ENCODE assay signal across 8 mouse cellular contexts in the genomic region with DNA sequence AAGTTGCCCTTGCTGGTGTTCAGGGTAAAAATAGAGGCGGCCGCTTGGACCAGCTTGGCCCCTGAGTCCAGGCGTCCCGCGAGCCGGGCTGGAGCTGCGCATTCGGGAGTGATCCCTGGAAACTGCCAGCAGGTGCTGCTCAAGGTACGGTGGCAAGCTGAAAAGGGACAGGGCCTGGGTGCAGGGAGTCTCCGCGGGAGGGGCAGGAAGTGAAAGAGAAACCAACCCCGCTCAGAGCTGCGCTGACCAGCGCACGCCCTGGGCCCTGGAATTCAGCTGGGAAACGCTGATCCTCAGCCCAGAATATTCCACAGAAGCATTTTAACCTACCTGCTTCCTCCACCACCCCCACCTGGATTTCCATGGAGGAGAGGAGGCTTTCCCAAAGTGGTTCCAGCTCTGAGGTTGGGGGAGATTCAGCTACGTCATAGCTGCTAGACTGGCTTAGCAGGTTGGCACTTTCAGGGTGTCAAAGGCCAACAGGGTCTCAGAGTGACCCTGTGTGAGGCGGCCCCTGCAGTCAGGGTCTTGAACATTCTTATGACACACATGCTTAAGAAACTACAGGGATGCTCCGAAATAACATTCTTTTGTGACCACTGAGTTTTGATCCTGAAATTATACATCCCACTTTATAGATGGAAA. TPM values are rescaled to one million over a fixed set of nuclear protein-coding genes. Genes with fewer than 3 reads are reported as not detected.
A peak's percentile ranks its signal among the peaks of the same experiment; 100 is the strongest.
DNase-seq lines count a peak whose midpoint lies in the region; ATAC-seq lines count a peak whose summit lies in the region.

No protein-coding gene starts in this region.

- H3K36me3 ChIP-seq in intestine, embryonic 14.5 days (ENCODE audit: control insufficient read depth, insufficient read depth, low read length) = no peaks in the 10 kb centered on the region
- H3K36me3 ChIP-seq in limb, embryonic 11.5 days (ENCODE audit: control insufficient read depth, insufficient read depth, low read length) = no peaks in the 10 kb centered on the region
- no peaks in the 10 kb centered on the region for H3K36me3 ChIP-seq in midbrain, embryonic 11.5 days (ENCODE audit: control insufficient read depth, insufficient read depth, low read length)

- peak overlapping the region; percentile 94 for H3K4me2 ChIP-seq in intestine, embryonic 14.5 days (ENCODE audit: low read length)
- peak overlapping the region; percentile 82 for H3K4me2 ChIP-seq in limb, embryonic 11.5 days (ENCODE audit: low read depth, severe bottlenecking)
- H3K4me2 ChIP-seq in midbrain, embryonic 11.5 days = peak overlapping the region; percentile 86

- H3K27me3 ChIP-seq in intestine, embryonic 14.5 days (replicated peaks; ENCODE audit: control insufficient read depth, insufficient read depth, low read length) = peaks cover 17% of the 10 kb centered on the region
- H3K27me3 ChIP-seq in limb, embryonic 11.5 days (ENCODE audit: control insufficient read depth, insufficient read depth, low read length) = 0 out of 2 replicates have a peak, but pooled peaks cover 2% of the 10 kb centered on the region
- peaks cover 6% of the 10 kb centered on the region for H3K27me3 ChIP-seq in midbrain, embryonic 11.5 days (ENCODE audit: control insufficient read depth, insufficient read depth, low read length)

- H3K9ac ChIP-seq in intestine, embryonic 14.5 days (ENCODE audit: low read length) = peak overlapping the region; percentile 48
- no peak overlapping the region; the same call in none of the 2 replicates for H3K9ac ChIP-seq in limb, embryonic 11.5 days (ENCODE audit: low read length)
- peak overlapping the region; percentile 59 for H3K9ac ChIP-seq in midbrain, embryonic 11.5 days (ENCODE audit: low read length)

- 7% methylated on average over 19 of the region's 19 CpGs for WGBS in intestine, embryonic 14.5 days
- 6% methylated on average over 19 of the region's 19 CpGs for WGBS in limb, embryonic 11.5 days
- 5% methylated on average over 19 of the region's 19 CpGs for WGBS in midbrain, embryonic 11.5 days

- peaks cover 3% of the 10 kb centered on the region; the same call in 1 of the 2 replicates for H3K4me1 ChIP-seq in intestine, embryonic 14.5 days (replicated peaks; ENCODE audit: control insufficient read depth, insufficient read depth, low read length)
- H3K4me1 ChIP-seq in limb, embryonic 11.5 days (ENCODE audit: control insufficient read depth, insufficient read depth, low read length) = 0 out of 2 replicates have a peak, but pooled peaks cover 3% of the 10 kb centered on the region
- H3K4me1 ChIP-seq in midbrain, embryonic 11.5 days (ENCODE audit: control insufficient read depth, insufficient read depth, low read length) = peaks cover 6% of the 10 kb centered on the region; the same call in 1 of the 2 replicates

- ATAC-seq in intestine, embryonic 14.5 days (replicated peaks; ENCODE audit: low FRiP score, low TSS enrichment, low read depth) = peak; percentile 92
- peak; percentile 95 for ATAC-seq in limb, embryonic 11.5 days (ENCODE audit: insufficient number of reproducible peaks, low FRiP score, low TSS enrichment, low read depth)
- ATAC-seq in midbrain, embryonic 11.5 days (ENCODE audit: low FRiP score) = peak; percentile 90
- ATAC-seq in erythroid progenitor cell, adult 5-6 weeks (replicated peaks; ENCODE audit: low FRiP score, poor library complexity, severe bottlenecking) = no peak

- H3K4me3 ChIP-seq in intestine, embryonic 14.5 days (ENCODE audit: low read depth, low read length) = peak overlapping the region; percentile 45
- H3K4me3 ChIP-seq in limb, embryonic 11.5 days (ENCODE audit: low read depth, low read length) = peak overlapping the region; percentile 45
- H3K4me3 ChIP-seq in midbrain, embryonic 11.5 days (ENCODE audit: low read depth, low read length) = peak overlapping the region; percentile 41

- no peak overlapping the region for H3K27ac ChIP-seq in intestine, embryonic 14.5 days (ENCODE audit: low read depth)
- no peak overlapping the region for H3K27ac ChIP-seq in limb, embryonic 11.5 days (replicated peaks; ENCODE audit: low read depth, low read length)
- no peak overlapping the region for H3K27ac ChIP-seq in midbrain, embryonic 11.5 days (ENCODE audit: low read depth, low read length)

- no peaks in the 10 kb centered on the region for H3K9me3 ChIP-seq in intestine, embryonic 14.5 days (ENCODE audit: control insufficient read depth, low read length)
- H3K9me3 ChIP-seq in limb, embryonic 11.5 days (ENCODE audit: control insufficient read depth, low read length) = no peaks in the 10 kb centered on the region
- H3K9me3 ChIP-seq in midbrain, embryonic 11.5 days (ENCODE audit: control insufficient read depth, low read length) = no peaks in the 10 kb centered on the region

- peak; percentile 86 for DNase-seq in adrenal gland, adult 2 months
- peak; percentile 82 for DNase-seq in embryo, embryonic 10 days (ENCODE audit: low spot score)
- peak; percentile 60 to 75 for DNase-seq in gastrocnemius, postnatal 4 days (ENCODE audit: low spot score in 2 of 2)
- DNase-seq in intestine, embryonic 14.5 days (ENCODE audit: low spot score) = peak; percentile 89
- DNase-seq in limb, embryonic 11.5 days (ENCODE audit: low spot score) = peak; percentile 85
- no peak for DNase-seq in midbrain, embryonic 11.5 days (ENCODE audit: low spot score, missing footprints)
- DNase-seq in skeletal muscle tissue, adult 2 months (ENCODE audit: low read depth, low spot score) = peak; percentile 32

RNA-seq across cellular contexts. Expression of a gene that starts 0.7 kb away (rescaled TPM):
- total RNA-seq in adrenal gland, adult 2 months (2021) = 1 to 10 TPM; 1.1 to 2.0 TPM
- 0.16 and 0.45 TPM in 2 replicates for polyA plus RNA-seq in adrenal gland, adult 2 months (2012; rRNA removed)
- total RNA-seq in gastrocnemius, postnatal 4 days (2021) = 1 to 10 TPM; 4.1 to 4.5 TPM
- 1.6 and 2.2 TPM in 2 replicates for polyA plus RNA-seq in intestine, embryonic 14.5 days (2014; fragmentation: Nextera tagmentation; extraction: Ambion mirVana)
- polyA plus RNA-seq in limb, embryonic 11.5 days (2014; fragmentation: Nextera tagmentation; extraction: Ambion mirVana) = 1.8 and 2.3 TPM in 2 replicates
- polyA plus RNA-seq in midbrain, embryonic 11.5 days (2014; fragmentation: Nextera tagmentation; extraction: Ambion mirVana) = 0.14 and 0.44 TPM in 2 replicates
- total RNA-seq in erythroid progenitor cell, adult 5-6 weeks (2015; ENCODE audit: low replicate concordance) = 1.7 and 3.6 TPM in 2 replicates
- 0.77 and 2.6 TPM in 2 replicates for total RNA-seq in erythroid progenitor cell, adult 5-6 weeks (2017; ENCODE audit: low replicate concordance)
